Mouse (Mus musculus) liver, embryonic 16.5 days (tissue): ENCODE measurements around the gene Btbd2. TPM values are rescaled to one million over a fixed set of nuclear protein-coding genes. Genes with fewer than 3 reads are reported as not detected.

Experiments used
- ATAC-seq: fragments of 200-750 bp; cut with Nextera tagmentation; 2 replicates; pipeline ENCODE4 v1.8.0; 2017; ENCODE audit warnings: low read depth, mild to moderate bottlenecking, moderate number of reproducible peaks, moderate library complexity
- H3K27ac ChIP-seq: fragments of 300-500 bp; sonication (generic); 2 replicates; pipeline ENCODE4 v1.5.1; 2014; ENCODE audit warnings: mild to moderate bottlenecking, low read length
- H3K27me3 ChIP-seq: fragments of 300-500 bp; sonication (generic); 2 replicates; pipeline ENCODE4 v1.6.1; 2014; ENCODE audit warnings: low read depth, low read length, mixed read lengths; ENCODE audit not compliant: control insufficient read depth, insufficient read depth
- H3K36me3 ChIP-seq: fragments of 300-500 bp; sonication (generic); 2 replicates; pipeline ENCODE4 v1.6.1; 2014; ENCODE audit warnings: mild to moderate bottlenecking; ENCODE audit not compliant: control insufficient read depth, insufficient read depth
- H3K4me1 ChIP-seq: fragments of 300-500 bp; sonication (generic); 2 replicates; pipeline ENCODE4 v1.6.1; 2014; ENCODE audit warnings: low read depth, low read length, mixed read lengths; ENCODE audit not compliant: control insufficient read depth
- H3K4me2 ChIP-seq: fragments of 300-500 bp; sonication (generic); 2 replicates; pipeline ENCODE4 v1.6.1; 2014; ENCODE audit warnings: low read depth, low read length, mixed read lengths
- H3K4me3 ChIP-seq: fragments of 300-500 bp; sonication (generic); 2 replicates; pipeline ENCODE4 v1.5.1; 2014; ENCODE audit warnings: low read depth, mild to moderate bottlenecking, low read length
- H3K9ac ChIP-seq: fragments of 300-500 bp; sonication (generic); 2 replicates; pipeline ENCODE4 v1.6.1; 2014; ENCODE audit warnings: low read depth, low read length
- H3K9me3 ChIP-seq: fragments of 300-500 bp; sonication (generic); replicated peaks from 2 replicates; pipeline ENCODE4 v1.6.1; 2016; ENCODE audit warnings: low read length; ENCODE audit not compliant: control insufficient read depth
- WGBS: fragments of 180-500 bp; shearing (Covaris S2); extraction: QIAGEN DNeasy Blood & Tissue Kit; methylation state at CpG from one replicate; pipeline ENCODE4 v1.1.7; 2014; ENCODE audit not compliant: insufficient replicate concordance; 5-methylcytosine and 5-hydroxymethylcytosine counted together
- polyA plus RNA-seq: library from polyadenylated mRNA; unstranded; fragments of >200 nt; fragmentation: Nextera tagmentation; extraction: Ambion mirVana; gene quantifications from 2 replicates; pipeline ENCODE4 v1.2.1, GENCODE M21; 2015

The Btbd2 gene
- polyA plus RNA-seq, 1 experiment from 2014 or later: 5.1 TPM

GRCm38 (mm10) chr10:80659213-80659612 is 2.3 kb upstream of the Btbd2 start:
- 13% methylated on average over 10 of the region's 10 CpGs for WGBS

GRCm38 (mm10) chr10:80658841-80659202 is 2.0 kb upstream of the Btbd2 start:
- no peaks in the 10 kb centered on the region for H3K9me3 ChIP-seq
- H3K27ac ChIP-seq: peak overlapping the region; percentile 66
- H3K27me3 ChIP-seq: no peaks in the 10 kb centered on the region
- peak overlapping the region; percentile 47 for H3K4me3 ChIP-seq
- no peaks in the 10 kb centered on the region for H3K36me3 ChIP-seq
- peaks cover 48% of the 10 kb centered on the region for H3K4me1 ChIP-seq
- peak overlapping the region; percentile 50 for H3K4me2 ChIP-seq
- WGBS: 48% methylated on average over 4 of the region's 4 CpGs
- peak overlapping the region; percentile 26 for H3K9ac ChIP-seq
- ATAC-seq: peak; percentile 62

More at GRCm38 (mm10) chr10:80659213-80659612, 2.3 kb upstream of the Btbd2 start:
- peak overlapping the region; percentile 66 for H3K27ac ChIP-seq
- H3K36me3 ChIP-seq: no peaks in the 10 kb centered on the region
- H3K9me3 ChIP-seq: no peaks in the 10 kb centered on the region
- H3K4me2 ChIP-seq: peak overlapping the region; percentile 50
- peaks cover 52% of the 10 kb centered on the region for H3K4me1 ChIP-seq
- H3K9ac ChIP-seq: peak overlapping the region; percentile 36
- peak overlapping the region; percentile 47 for H3K4me3 ChIP-seq
- no peaks in the 10 kb centered on the region for H3K27me3 ChIP-seq
- ATAC-seq: no peak

GRCm38 (mm10) chr10:80658194-80658840 is 1.4 kb upstream of the Btbd2 start:
- Histone ChIP-seq H3K27me3 (no peaks in the 10 kb centered on the region), H3K9ac (no peak overlapping the region), H3K36me3 (no peaks in the 10 kb centered on the region), H3K4me2 (no peak overlapping the region), H3K9me3 (no peaks in the 10 kb centered on the region), H3K4me3 (no peak overlapping the region), H3K27ac (peak overlapping the region; percentile 83; the same call in 1 of the 2 replicates), H3K4me1 (peaks cover 43% of the 10 kb centered on the region)
- ATAC-seq: no peak
- WGBS: 83% methylated on average over 14 of the region's 14 CpGs

- ATAC-seq: peak; percentile 68
Measured at GRCm38 (mm10) chr10:80656130-80656862, 575 bp downstream of the Btbd2 start.

GRCm38 (mm10) chr10:80655406-80656129 is 1.3 kb downstream of the Btbd2 start:
- Histone ChIP-seq H3K36me3 (no peaks in the 10 kb centered on the region), H3K4me2 (peak overlapping the region; percentile 93), H3K9me3 (no peaks in the 10 kb centered on the region), H3K9ac (peak overlapping the region; percentile 88), H3K27ac (peak overlapping the region; percentile 66), H3K4me3 (peak overlapping the region; percentile 83), H3K4me1 (peaks cover 39% of the 10 kb centered on the region), H3K27me3 (no peaks in the 10 kb centered on the region)
- under 1% methylated on average over 12 of the region's 12 CpGs for WGBS
- peak; percentile 5 for ATAC-seq

More at GRCm38 (mm10) chr10:80656130-80656862, 575 bp downstream of the Btbd2 start:
- Histone ChIP-seq H3K9me3 (no peaks in the 10 kb centered on the region), H3K4me2 (peak overlapping the region; percentile 93), H3K27me3 (no peaks in the 10 kb centered on the region), H3K9ac (peak overlapping the region; percentile 88), H3K36me3 (no peaks in the 10 kb centered on the region), H3K27ac (peak overlapping the region; percentile 83), H3K4me1 (peaks cover 39% of the 10 kb centered on the region), H3K4me3 (peak overlapping the region; percentile 83)
- under 1% methylated on average over 72 of the region's 72 CpGs for WGBS

- 89% methylated on average over 6 of the region's 6 CpGs for WGBS
- no peak overlapping the region for H3K4me3 ChIP-seq
- no peaks in the 10 kb centered on the region for H3K27me3 ChIP-seq
- H3K4me2 ChIP-seq: 0 out of 2 replicates have a peak overlapping the region, but pooled peaks have one; percentile 93
- H3K36me3 ChIP-seq: no peaks in the 10 kb centered on the region
- H3K9ac ChIP-seq: no peak overlapping the region
- peaks cover 39% of the 10 kb centered on the region for H3K4me1 ChIP-seq
- no peak for ATAC-seq
- H3K9me3 ChIP-seq: no peaks in the 10 kb centered on the region
- H3K27ac ChIP-seq: no peak overlapping the region
Measured at GRCm38 (mm10) chr10:80654866-80655265, 2.0 kb downstream of the Btbd2 start.

GRCm38 (mm10) chr10:80653156-80653720 is 3.6 kb downstream of the Btbd2 start:
- Histone ChIP-seq H3K9ac (no peak overlapping the region), H3K36me3 (no peaks in the 10 kb centered on the region), H3K4me3 (no peak overlapping the region), H3K9me3 (no peaks in the 10 kb centered on the region), H3K27ac (no peak overlapping the region), H3K4me1 (peaks cover 30% of the 10 kb centered on the region), H3K4me2 (no peak overlapping the region), H3K27me3 (no peaks in the 10 kb centered on the region)
- 72% methylated on average over 6 of the region's 6 CpGs for WGBS
- ATAC-seq: no peak

- Histone ChIP-seq H3K9ac (no peak overlapping the region), H3K9me3 (no peaks in the 10 kb centered on the region), H3K4me1 (peaks cover 6% of the 10 kb centered on the region), H3K36me3 (no peaks in the 10 kb centered on the region), H3K4me2 (no peak overlapping the region), H3K27me3 (no peaks in the 10 kb centered on the region), H3K4me3 (no peak overlapping the region), H3K27ac (no peak overlapping the region)
- 80% methylated on average over 10 of the region's 10 CpGs for WGBS
- ATAC-seq: no peak
Measured at GRCm38 (mm10) chr10:80650392-80650791, 6.5 kb downstream of the Btbd2 start.
